Mouse (Mus musculus) heart, postnatal 4 days (tissue): Measurements from ENCODE around the gene Hes3. TPM values are rescaled to one million over a fixed set of nuclear protein-coding genes. Genes with fewer than 3 reads are reported as not detected.

ENCODE experiments used
- DNase-seq: peaks from one replicate; pipeline ENCODE4 v3.0.0; 2021
- total RNA-seq, 2 experiments: library from RNA; stranded (reverse); gene quantifications; 2 replicates each; pipeline ENCODE4 v1.2.3; 2021

Hes3 gene
- not detected for total RNA-seq

GRCm38 (mm10) chr4:152291562-152291961, at the start of gene Hes3:
TSS of gene Hes3 (minus strand) at chr4:152291662.
- DNase-seq: no peak

- no peak for DNase-seq
Observed at GRCm38 (mm10) chr4:152340584-152341284, 49.3 kb upstream of the Hes3 start.

- DNase-seq: no peak
Observed at GRCm38 (mm10) chr4:152339293-152339790, 47.9 kb upstream of the Hes3 start.

GRCm38 (mm10) chr4:152338419-152339292, 47.2 kb upstream of the Hes3 start, which contains the start of gene Chd5:
TSS of gene Chd5 (plus strand) at chr4:152338651.
- no peak for DNase-seq

GRCm38 (mm10) chr4:152337772-152338171, 46.3 kb upstream of the Hes3 start:
- no peak for DNase-seq

GRCm38 (mm10) chr4:152333587-152333986, 42.1 kb upstream of the Hes3 start:
- no peak for DNase-seq

- peak; percentile 84 for DNase-seq
Observed at GRCm38 (mm10) chr4:152332952-152333351, 41.5 kb upstream of the Hes3 start.

GRCm38 (mm10) chr4:152328691-152329090, 37.2 kb upstream of the Hes3 start:
- DNase-seq: peak; percentile 53

GRCm38 (mm10) chr4:152326543-152326942, 35.1 kb upstream of the Hes3 start:
- DNase-seq: no peak

GRCm38 (mm10) chr4:152325574-152326411, 34.3 kb upstream of the Hes3 start, which contains the start of gene Rpl22:
TSS of gene Rpl22 (plus strand) at chr4:152325742.
- peak; percentile 93 for DNase-seq

- DNase-seq: no peak
Observed at GRCm38 (mm10) chr4:152324641-152325562, 33.4 kb upstream of the Hes3 start.

GRCm38 (mm10) chr4:152321464-152321863, 30.0 kb upstream of the Hes3 start:
- no peak for DNase-seq

GRCm38 (mm10) chr4:152318517-152319234, 27.2 kb upstream of the Hes3 start, which contains the start of gene Rnf207:
TSS of gene Rnf207 (minus strand) at chr4:152318993.
- peak; percentile 78 for DNase-seq

GRCm38 (mm10) chr4:152317631-152318033, 26.2 kb upstream of the Hes3 start:
- DNase-seq: peak; percentile 78

GRCm38 (mm10) chr4:152315498-152316213, 24.2 kb upstream of the Hes3 start:
- DNase-seq: no peak

GRCm38 (mm10) chr4:152313934-152314333, 22.5 kb upstream of the Hes3 start:
- no peak for DNase-seq

- DNase-seq: no peak
Observed at GRCm38 (mm10) chr4:152313211-152313632, 21.8 kb upstream of the Hes3 start.

- no peak for DNase-seq
Observed at GRCm38 (mm10) chr4:152312186-152312585, 20.7 kb upstream of the Hes3 start.

- DNase-seq: no peak
Observed at GRCm38 (mm10) chr4:152307542-152307941, 16.1 kb upstream of the Hes3 start.

GRCm38 (mm10) chr4:152305991-152306390, 14.5 kb upstream of the Hes3 start:
- no peak for DNase-seq
